Mouse (Mus musculus) layer of hippocampus, postnatal 10 days (tissue): Measurements from ENCODE around the gene Eid2b. TPM values are rescaled to one million over a fixed set of nuclear protein-coding genes. Genes with fewer than 3 reads are reported as not detected.
"Not testable (repeated sequence)": the region's sequence is repeated elsewhere in the genome, so short reads cannot be mapped to it uniquely, and the experiment has no call there.

Experiments
- DNase-seq, 2 experiments: peaks; one replicate each; pipeline ENCODE4 v3.0.0; 2021; ENCODE audit warnings: low spot score in 2 of 2
- long read RNA-seq: library from polyadenylated mRNA; stranded (forward); transcript quantifications from one replicate; pipeline ENCODE4 v2.0.0, GENCODE M21; 2023
- total RNA-seq, 2 experiments: library from RNA; stranded (reverse); gene quantifications; 2 replicates each; pipeline ENCODE4 v1.2.3; 2021

Gene Eid2b
- 10 to 100 TPM; 41.8 to 43.2 TPM for total RNA-seq
- long read RNA-seq, transcript Eid2b-201 (1 exons, 1,751 nt): major isoform, 48 of 48 reads
- long read RNA-seq, partial matches to known transcripts: 0 of 48 reads
- long read RNA-seq, other reads (novel, unspliced or antisense): 0 of 48 reads

DNA sequence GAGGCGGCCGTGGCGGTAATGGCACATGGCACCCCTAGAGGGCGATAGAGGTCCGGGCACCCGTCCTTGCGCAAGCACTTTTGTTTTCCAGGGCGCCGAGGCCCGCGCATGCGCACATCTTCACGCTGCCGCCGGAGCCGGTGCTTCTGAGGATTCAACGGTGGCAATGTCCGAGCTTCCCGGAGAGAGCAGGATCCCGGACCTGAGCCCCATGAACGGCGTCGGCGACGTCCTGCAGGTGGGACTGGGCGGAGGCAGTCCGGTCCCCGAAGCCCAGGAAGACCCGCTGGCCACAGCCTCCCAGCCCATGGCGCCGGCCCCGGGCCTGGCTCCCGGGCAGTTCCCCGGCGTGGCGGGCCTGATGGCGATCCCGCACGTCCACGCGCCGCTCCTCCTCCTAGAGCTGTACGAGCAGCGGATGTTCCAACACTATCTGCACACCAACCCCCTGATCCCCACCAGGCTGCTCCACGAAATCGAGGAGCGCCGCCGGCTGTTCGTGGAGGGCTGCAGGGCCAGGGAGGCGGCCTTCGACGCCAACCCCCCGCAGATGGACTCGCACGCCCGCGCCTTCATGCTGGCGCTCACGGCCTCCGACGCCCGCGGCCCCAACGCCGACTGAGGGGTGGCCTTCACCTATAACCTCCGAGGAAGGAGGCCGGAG is at the start of gene Eid2b:
Eid2b (plus strand) TSS at position 125 of the 664 bp plus-strand sequence.
- peak; percentile 99 for DNase-seq

DNA sequence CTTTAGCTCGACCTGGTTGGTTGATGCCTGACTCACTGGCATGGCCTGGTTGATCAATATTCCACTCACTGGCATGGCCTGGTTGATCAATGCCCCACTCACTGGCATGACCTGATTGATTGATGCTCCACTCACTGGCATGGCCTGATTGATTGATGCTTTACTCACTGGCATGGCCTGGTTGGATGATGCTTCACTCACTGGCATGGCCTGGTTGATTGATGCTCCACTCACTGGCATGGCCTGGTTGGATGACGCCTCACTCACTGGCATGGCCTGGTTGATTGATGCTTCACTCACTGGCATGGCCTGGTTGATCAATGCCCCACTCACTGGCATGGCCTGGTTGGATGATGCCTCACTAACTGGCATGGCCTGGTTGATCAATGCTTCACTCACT is 33.6 kb upstream of the Eid2b start:
- not testable (repeated sequence) for DNase-seq

DNA sequence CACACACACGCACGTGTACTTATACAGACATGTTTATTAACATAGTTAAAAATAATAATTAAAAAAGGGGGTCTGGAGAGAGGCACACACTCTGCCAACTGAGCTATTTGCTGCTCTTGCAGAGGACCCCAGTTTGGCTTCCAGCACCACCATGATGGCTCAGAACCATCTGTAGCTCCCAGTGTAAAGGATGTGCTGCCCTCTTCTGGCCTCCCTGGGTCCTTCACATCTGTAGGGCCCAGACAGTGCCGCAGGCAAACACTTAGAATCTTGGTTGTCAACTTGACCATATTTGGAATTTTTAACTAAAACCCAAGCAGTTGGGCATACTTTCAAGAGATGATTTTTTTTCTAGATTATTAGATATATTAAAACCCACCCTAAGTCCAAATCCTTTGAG is 28.6 kb upstream of the Eid2b start:
- no peak for DNase-seq

DNA sequence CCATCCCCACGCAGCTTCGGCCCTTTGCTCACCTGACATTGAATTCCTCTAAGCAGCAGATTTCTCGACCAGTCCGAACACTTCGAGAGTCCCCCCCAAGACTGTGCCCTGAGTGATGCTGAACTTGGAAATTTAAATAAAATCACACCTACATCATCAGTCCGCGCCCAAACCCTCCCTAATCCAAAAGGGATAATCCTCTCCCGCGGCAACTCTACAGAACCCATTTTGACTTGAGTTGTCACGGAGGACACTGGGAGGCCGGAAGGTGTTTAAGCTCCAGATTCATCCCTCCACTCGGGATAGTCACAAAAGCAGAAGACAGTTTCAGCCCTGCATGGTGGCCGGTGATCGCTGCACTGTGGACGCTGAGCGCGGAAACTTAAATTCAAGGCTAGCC is 25.6 kb upstream of the Eid2b start:
- DNase-seq: no peak

DNA sequence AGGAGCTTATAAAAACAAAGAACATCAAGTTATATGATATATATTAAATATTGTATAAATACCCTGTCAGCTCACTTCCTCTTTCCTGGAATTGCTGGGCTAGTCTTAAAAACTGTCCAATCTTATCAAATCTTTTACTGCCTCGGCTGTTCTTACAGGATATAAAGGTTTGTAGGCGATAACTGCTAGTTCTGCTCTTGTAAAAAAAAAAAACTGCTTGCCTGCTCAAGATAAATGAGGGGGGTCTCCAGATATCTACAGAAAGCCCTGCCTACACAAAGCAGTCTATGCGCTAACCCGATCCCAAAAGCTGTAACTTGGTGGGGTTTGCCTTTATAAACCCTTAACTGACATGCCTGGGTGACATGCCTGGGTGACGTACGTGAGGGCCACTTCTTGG is 22.9 kb upstream of the Eid2b start:
- no peak for DNase-seq

DNA sequence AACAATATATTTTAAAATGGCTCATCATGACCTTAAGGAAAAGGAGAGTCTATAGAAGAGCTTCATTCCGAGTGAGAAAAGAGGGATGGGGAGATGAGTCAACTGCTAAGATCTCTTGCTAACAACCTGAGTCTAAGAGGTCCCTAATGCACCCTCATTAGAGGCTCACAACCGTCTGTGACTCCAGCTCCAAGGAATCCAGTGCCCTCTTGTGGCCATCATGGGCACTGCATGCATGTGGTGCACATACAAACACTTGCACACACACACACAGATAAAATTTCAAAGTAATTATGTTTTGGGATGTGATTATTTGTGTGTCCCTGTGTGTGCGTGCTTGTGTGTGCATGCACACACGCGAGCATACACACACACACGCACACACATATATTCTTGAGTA is 22.1 kb upstream of the Eid2b start:
- no peak for DNase-seq

DNA sequence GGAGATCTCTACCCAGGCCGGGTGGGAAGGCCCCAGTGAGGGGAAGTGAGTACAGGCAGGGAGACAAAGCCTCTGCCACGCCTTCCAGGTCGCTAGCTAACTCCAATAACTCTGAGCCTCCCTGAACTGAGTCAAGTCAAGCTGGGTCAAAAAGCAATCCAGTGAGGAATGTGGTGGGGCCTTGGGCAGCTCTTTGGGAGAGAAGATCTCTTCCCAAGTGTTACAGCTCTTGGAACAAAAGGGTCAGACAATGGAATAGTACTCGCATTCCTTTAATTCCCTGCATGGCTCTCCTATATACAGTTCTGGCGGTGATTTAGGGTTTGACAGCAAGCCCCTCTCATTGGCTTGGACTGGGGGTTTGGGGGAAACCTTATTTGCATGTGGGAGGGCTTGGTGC is 14.7 kb upstream of the Eid2b start:
- no peak for DNase-seq

DNA sequence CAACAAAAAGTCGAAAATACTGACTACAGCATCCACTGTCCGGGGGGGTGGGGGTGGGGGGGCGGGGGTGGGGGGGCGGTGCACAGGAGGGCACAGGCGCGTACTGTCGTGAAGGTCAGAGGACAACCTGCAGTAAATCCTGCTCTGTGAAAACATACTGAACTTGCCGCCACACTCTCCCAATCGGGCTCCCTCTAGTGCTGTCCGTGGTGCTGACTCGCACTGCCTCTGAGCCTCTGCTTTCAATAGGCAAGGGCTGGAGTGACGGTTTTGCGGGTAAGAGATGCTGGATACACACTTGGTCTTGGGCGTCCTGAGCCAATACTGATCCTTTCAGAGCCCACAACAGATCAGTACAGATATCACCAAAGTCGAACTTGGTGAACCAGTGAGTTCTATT is 13.8 kb upstream of the Eid2b start:
- DNase-seq: peak; percentile 60 to 65

DNA sequence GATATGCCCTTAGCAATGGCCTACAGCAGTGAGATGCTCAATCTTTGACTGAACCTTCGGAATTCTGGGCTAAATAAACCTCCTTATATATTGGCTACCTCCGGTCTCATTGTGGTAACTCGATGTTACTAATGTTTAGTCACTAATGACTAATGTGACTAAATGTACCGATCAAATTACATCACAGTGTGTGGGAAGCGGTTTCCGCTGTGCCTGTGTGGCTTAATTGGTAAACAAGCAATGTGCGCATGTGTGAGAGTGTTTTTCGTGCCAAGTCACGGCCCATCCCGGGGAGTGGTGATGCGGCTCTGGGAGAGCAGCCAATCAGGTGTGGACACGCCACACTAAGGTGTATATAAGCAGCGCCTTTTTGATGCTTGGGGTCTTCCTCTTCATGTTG is 12.1 kb upstream of the Eid2b start:
- DNase-seq: no peak

DNA sequence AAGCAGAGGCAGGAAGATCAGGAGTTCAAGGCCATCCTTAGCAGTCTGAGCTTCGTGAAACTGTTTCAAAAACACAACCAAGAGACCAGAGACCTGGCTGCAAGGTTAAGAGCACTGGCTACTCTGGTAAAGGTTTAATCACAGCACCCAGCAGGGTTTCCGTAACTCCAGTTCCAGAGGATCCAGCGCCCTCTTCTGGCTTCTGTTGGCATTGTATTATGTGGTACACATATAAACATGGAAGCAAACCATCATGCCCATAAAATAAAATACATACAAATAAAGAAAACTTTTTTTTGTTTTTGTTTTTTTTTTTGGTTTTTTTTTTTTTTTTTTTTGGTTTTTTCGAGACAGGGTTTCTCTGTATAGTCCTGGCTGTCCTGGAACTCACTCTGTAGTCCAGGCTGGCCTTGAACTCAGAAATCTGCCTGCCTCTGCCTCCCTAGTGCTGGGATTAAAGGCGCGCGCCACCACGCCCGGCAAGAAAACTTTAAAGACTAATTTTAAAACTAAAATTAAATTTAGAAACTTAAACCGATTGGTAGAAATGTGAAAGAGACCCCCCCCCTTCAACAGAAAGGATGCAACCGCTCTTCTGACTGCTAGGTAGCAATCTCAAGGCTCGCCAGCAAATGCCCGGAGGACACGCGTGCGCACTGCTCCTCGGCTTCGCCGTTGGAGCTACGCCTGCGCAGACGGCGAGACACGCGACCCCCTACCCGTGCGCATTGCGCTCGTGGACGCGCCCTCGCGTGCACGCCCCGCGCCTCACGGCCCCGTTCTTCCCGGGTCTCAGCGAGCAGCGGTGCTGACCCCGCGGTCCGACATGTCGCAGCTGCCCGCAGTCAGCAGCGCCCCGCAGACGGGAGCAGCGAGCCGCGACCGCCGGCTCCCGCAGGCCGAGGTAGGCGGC is 10.2 kb upstream of the Eid2b start, which contains the start of gene Eid2:
Eid2 (plus strand) TSS at position 753 of the 913 bp plus-strand sequence.
- DNase-seq: peak; percentile 85 to 92

DNA sequence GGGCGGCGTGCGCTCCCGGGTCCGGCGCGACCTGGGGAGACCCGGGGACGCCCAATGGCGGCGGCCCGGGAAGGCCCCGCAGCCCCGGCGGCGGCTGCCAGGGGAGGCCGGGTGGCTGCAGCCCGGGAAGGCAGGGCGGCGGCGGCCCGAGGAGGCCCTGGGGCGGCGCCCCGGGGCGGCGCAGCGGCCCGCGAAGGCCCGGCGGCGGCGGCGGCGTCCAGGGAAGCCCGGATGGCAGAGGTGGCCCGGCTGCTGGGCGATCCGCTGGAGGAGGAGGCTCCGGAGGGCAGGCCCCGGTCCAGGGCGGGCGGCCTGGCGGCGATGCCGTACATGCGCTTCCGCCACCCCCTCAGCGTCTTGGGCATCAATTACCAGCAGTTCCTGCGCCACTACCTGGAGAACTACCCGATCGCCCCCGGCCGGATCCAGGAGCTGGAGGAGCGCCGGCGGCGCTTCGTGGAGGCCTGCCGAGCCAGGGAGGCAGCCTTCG is 9.5 kb upstream of the Eid2b start:
- peak; percentile 62 to 68 for DNase-seq

DNA sequence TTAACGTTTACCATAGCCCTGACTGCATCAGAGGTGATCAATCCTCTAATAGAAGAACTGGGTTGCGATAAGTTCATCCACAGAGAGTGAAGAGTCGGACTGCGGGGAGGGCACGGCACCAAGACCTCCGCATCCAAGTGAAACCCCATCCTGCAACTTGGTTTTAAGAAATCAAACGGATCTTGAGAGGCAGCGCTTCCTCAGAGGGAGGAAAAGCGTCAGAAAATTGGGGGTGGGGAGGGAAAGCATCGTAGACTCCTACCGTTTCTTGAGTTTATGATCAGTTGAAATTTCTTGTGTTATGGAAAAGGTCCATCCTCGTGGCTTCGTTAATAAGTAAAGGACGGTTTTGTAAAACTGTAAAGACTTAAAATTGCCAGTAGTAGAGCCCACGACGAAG is 9.0 kb upstream of the Eid2b start:
- DNase-seq: no peak

DNA sequence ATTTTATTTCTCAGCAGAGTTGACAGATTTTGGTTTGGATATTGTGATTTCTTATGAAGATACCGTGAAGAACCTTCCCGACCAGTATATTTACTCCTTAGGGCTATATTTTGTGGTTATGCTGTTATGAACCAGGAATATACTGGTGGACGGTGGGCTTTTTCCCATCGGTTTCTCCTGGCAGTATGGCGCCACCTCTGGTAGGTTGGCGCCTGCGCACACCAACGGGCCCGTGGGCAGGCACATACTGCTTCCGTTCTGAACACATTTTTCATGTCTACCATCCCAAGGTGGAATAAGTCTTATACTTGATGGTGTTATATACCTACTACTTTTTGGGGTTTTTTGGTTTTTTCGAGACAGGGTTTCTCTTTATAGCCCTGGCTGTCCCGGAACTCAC is 8.2 kb upstream of the Eid2b start:
- DNase-seq: no peak

DNA sequence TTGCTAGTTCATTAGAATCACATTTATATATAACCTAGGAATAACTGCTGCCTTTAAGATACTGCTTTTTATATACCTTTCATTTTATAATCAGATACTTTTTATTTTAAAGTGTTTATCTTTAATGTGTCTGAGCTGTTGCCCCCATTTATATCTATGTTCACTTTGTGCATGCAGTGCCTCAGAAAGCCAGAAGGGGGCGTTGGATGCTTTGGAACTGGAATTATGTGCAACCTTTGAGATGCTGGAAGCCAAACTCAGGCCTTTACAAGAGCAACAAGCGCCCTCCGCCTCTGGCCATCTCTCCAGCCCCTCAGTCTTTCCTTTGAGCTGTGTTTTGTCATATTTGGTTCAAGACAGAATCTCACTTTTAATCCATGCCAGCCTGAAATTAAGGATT is 5.8 kb upstream of the Eid2b start:
- no peak for DNase-seq

DNA sequence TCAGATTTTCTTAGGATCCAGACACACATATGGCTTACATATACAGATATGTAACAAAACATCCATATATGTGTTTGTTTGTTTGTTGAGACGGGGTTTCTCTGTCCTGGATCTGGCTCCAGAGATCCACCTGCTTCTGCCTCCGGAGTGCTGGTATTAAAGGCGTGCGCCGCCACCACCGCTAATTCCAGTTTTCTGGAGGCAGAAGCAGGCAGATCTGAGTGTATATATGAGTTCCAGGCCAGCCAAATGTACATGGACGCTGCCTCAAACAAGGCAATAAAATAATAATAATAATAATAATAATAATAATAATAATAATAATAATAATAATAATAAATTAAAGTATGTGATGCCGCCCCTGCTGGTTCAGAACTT is 313 bp upstream of the Eid2b start:
- DNase-seq: no peak

DNA sequence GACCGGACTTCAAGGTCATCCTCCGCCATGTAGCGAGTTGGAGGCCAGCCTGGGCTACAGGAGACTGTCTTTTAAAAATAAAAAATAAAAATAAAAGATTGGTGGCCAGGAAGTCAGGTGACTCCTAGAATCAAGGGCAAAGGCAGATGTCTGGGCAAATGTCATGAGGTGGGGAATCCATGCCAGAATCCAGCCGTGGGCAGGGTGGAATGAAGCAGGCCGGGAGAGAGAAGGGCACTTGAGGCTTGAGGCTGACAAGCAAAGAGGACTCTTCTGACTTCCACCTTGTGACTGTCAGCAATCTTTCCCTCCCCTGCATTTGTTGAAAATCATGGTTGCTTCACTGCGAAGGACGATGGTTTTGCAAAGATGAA is 727 bp downstream of the Eid2b start:
- DNase-seq: no peak

DNA sequence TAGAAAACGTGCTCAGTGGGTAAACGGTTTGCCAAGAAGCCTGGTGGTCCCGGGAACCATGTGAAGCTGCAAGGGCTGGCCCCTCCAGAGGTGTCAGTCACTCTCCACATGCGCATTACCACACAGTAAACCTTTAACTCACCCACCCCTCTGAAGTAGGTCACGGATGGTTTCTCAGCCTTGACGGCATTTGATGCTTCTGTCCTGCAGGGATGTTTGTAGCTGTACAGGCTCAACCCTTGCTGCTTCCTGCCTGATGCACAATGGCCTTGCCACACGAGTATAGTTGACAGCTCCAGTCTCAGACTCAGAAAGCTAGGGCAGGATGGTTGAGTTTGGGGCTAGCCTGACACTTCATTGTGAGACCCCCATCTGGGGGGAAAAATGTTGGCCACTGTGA is 3.1 kb downstream of the Eid2b start:
- no peak for DNase-seq

DNA sequence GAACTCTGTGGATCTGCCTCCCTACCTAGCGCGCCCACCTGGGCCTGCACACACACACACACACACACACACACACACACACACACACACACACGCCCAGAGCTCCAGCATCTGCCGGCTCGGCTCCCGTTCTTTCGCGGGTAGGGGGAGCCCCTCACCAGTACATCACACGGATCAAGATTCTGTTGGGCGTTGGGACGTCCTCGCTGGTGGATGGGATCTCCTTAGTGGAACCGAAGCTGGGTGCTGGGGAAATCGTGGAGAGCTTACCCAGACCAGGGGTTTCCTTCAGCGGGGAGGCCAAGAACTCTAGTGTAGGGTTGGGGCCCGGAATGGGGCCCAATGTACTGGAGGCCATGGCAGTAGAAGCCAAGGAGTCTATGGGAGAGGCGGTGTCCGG is 12.6 kb downstream of the Eid2b start:
- peak in 1 of 2 experiments; percentile 49 for DNase-seq

DNA sequence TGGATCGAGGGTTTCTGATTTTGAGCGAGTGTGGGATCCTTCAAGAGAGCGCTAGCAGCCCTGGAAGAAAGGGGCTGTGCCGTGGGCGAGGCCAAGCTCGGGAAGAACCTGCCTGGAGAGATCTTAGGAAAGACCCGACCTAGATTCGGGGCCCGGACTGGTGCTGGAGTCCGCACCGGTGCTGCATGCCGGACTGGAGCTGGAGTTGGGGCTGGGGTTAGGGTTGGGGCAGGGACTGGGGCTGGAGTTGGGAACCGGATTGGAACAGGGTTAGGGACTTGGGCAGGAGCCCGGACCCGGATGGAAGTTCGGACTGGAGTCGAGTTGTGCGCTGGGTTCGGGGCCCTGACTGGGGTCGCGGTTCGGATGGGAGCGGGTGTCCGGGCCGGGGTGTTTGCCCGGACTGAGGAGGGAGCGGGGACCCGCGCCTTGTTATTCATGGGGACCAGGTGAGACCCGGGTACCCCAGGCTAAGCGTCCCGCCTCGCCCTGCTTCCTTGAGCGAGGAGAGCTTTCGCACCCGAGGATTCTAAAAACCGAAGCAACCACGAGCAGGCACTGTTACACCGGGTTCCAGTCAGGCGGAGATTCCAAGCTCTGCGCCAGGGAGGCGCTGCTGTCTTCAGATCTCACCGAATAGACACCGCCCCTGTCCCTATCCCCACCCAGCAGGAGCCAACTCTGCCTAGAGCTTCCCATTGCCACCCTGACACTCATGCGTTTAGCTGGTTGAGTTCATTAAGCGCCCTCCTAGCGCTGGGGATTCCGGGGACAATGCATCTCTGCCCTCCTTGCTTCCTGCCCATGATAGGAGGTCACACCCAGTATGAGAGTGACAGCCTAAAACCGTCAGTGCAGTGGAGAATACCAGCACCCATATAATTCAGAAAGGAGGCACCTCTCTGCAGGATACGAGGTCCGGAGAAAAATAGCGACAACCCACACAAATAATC is 13.4 kb downstream of the Eid2b start, which contains the start of gene Selenov:
Selenov (minus strand) TSS at position 549 of the 953 bp plus-strand sequence.
- DNase-seq: peak; percentile 48 to 62

DNA sequence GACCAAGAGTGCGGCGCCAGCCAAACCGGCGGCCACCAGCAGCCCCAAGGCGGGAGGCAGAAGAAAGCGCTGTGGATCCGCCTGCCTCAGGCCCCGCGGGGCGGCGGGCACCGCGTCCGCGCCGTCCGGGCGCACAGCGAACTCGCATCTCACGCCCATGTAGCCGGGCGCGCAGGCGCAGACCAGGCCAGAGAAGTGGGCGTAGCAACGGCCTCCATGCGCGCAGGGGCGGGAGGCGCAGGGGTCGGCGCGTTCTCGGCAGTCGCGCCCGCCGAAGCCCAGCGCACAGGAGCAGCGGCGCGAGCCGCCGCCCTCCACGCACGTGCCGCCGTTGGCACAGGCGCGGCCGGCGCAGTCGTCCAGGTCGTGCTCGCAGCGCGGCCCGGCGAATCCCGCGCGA is 16.9 kb downstream of the Eid2b start:
- peak; percentile 63 to 82 for DNase-seq
